ENCODE assay signal across 12 mouse cellular contexts in genomic region chr17:86850700-86851337, GRCm38 (mm10).
"Had no signal": no experiment of that assay in that cellular context is flagged by ENCODE, and none has a peak within 500 bp of the region (broad histone marks: within the 10 kb centered on the region; RNA-seq: fewer than 3 reads in every experiment).

No protein-coding gene starts in this region.

- DNase-seq: kidney, postnatal 10 days; kidney, postnatal 36 days; layer of hippocampus, postnatal 36 days; liver, embryonic 13.5 days; lung, embryonic 14.5 days; midbrain, embryonic 14.5 days; right cerebral cortex, postnatal 4 days; spleen, adult 18-20 months; thymus, postnatal 25 days had no signal

- H3K27me3 ChIP-seq: kidney, embryonic 15.5 days; liver, embryonic 13.5 days; stomach, embryonic 15.5 days had no signal

- ATAC-seq: lung, postnatal 0 days had no signal
